Mouse (Mus musculus) frontal cortex, postnatal 36 days (tissue): Measurements from ENCODE around the gene Sox1.
A peak's percentile ranks its signal among the peaks of the same experiment; 100 is the strongest.

Experiments
- DNase-seq, 2 experiments: peaks; one replicate each; pipeline ENCODE4 v3.0.0; 2022; ENCODE audit warnings: low spot score in 2 of 2

Gene Sox1

GRCm38 (mm10) chr8:12389116-12389471, 6.0 kb upstream of the Sox1 start:
- DNase-seq = no peak

GRCm38 (mm10) chr8:12389801-12390639, 5.1 kb upstream of the Sox1 start:
- peak; percentile 11 to 26 for DNase-seq

GRCm38 (mm10) chr8:12390640-12391365, 4.3 kb upstream of the Sox1 start:
- DNase-seq = peak; percentile 38 to 48

GRCm38 (mm10) chr8:12391366-12392250, 3.5 kb upstream of the Sox1 start:
- DNase-seq = peak in 1 of 2 experiments; percentile 20

- no peak for DNase-seq
Measured at GRCm38 (mm10) chr8:12392801-12393200, 2.3 kb upstream of the Sox1 start.

GRCm38 (mm10) chr8:12394385-12395000, 602 bp upstream of the Sox1 start:
- DNase-seq = peak in 1 of 2 experiments; percentile 15

GRCm38 (mm10) chr8:12396501-12397345, 1.6 kb downstream of the Sox1 start:
- no peak for DNase-seq

- peak; percentile 17 to 27 for DNase-seq
Measured at GRCm38 (mm10) chr8:12397346-12397925, 2.3 kb downstream of the Sox1 start.

- no peak for DNase-seq
Measured at GRCm38 (mm10) chr8:12398011-12398945, 3.2 kb downstream of the Sox1 start.

- DNase-seq = no peak
Measured at GRCm38 (mm10) chr8:12399421-12400205, 4.5 kb downstream of the Sox1 start.

- DNase-seq = peak; percentile 35 to 36
Measured at GRCm38 (mm10) chr8:12400611-12401390, 5.7 kb downstream of the Sox1 start.

GRCm38 (mm10) chr8:12401391-12402270, 6.5 kb downstream of the Sox1 start:
- DNase-seq = no peak

GRCm38 (mm10) chr8:12402709-12403108, 7.6 kb downstream of the Sox1 start:
- no peak for DNase-seq

- DNase-seq = no peak
Measured at GRCm38 (mm10) chr8:12408020-12408419, 12.9 kb downstream of the Sox1 start.

- no peak for DNase-seq
Measured at GRCm38 (mm10) chr8:12409976-12410375, 14.9 kb downstream of the Sox1 start.

GRCm38 (mm10) chr8:12417056-12417455, 22.0 kb downstream of the Sox1 start:
- DNase-seq = no peak
